Mouse (Mus musculus) myocyte (in vitro differentiated cells): ENCODE measurements around the gene Msh4. TPM values are rescaled to one million over a fixed set of nuclear protein-coding genes. Genes with fewer than 3 reads are reported as not detected.

ENCODE experiments used
- H3K27me3 ChIP-seq: one replicate; pipeline ENCODE4 v1.6.1; 2011; ENCODE audit not compliant: control insufficient read depth, insufficient read depth, insufficient read length
- H3K36me3 ChIP-seq: one replicate; pipeline ENCODE4 v1.6.1; 2011; ENCODE audit not compliant: control insufficient read depth, insufficient read depth
- H3K4me2 ChIP-seq: one replicate; pipeline ENCODE4 v1.6.1; 2011; ENCODE audit warnings: low read depth, control low read depth
- H3K4me3 ChIP-seq: one replicate; pipeline ENCODE4 v1.5.1; 2011; ENCODE audit warnings: mild to moderate bottlenecking, control low read depth, moderate library complexity
- H3K79me2 ChIP-seq: one replicate; pipeline ENCODE4 v1.6.1; 2011; ENCODE audit not compliant: control insufficient read depth, insufficient read depth
- H3ac ChIP-seq: one replicate; pipeline ENCODE4 v1.6.1; 2011; ENCODE audit not compliant: control insufficient read depth, insufficient read length
- CEBPB ChIP-seq: IDR thresholded peaks from 2 replicates; pipeline ENCODE4 v1.6.1; 2011; ENCODE audit warnings: mild to moderate bottlenecking, moderate library complexity; ENCODE audit not compliant: poor library complexity, insufficient read depth, severe bottlenecking
- E2F4 ChIP-seq: IDR thresholded peaks from one replicate; pipeline ENCODE4 v1.6.1; 2011; ENCODE audit warnings: mild to moderate bottlenecking, control low read depth, moderate library complexity; ENCODE audit not compliant: insufficient read depth
- MAX ChIP-seq: IDR thresholded peaks from one replicate; pipeline ENCODE4 v1.6.1; 2011; ENCODE audit warnings: low read depth, mild to moderate bottlenecking, control low read depth
- MYOD1 ChIP-seq, 3 experiments: IDR thresholded peaks; one replicate each; pipeline ENCODE4 v1.6.1; 2011; ENCODE audit warnings: control low read depth in 2 of 3, low read depth in 2 of 3, mild to moderate bottlenecking in 2 of 3, moderate library complexity in 1 of 3; ENCODE audit not compliant: insufficient read length in 2 of 3, control insufficient read depth in 1 of 3
- MYOG ChIP-seq, 3 experiments: IDR thresholded peaks; one replicate each; pipeline ENCODE4 v1.6.1; 2011; ENCODE audit warnings: control low read depth in 2 of 3, low read depth in 2 of 3, mild to moderate bottlenecking in 2 of 3; ENCODE audit not compliant: insufficient read length in 2 of 3, control insufficient read depth in 1 of 3, insufficient read depth in 1 of 3
- POLR2A ChIP-seq: IDR thresholded peaks from one replicate; pipeline ENCODE4 v1.6.1; 2011; ENCODE audit warnings: low read depth, mild to moderate bottlenecking, control low read depth, moderate library complexity; ENCODE audit not compliant: insufficient read length
- POLR2AphosphoS2 ChIP-seq: IDR thresholded peaks from one replicate; pipeline ENCODE4 v1.6.1; 2011; ENCODE audit warnings: low read depth, control low read depth; ENCODE audit not compliant: insufficient read length
- REST ChIP-seq: IDR thresholded peaks from one replicate; pipeline ENCODE4 v1.6.1; 2011; ENCODE audit warnings: mild to moderate bottlenecking, control low read depth, moderate library complexity; ENCODE audit not compliant: insufficient read depth, insufficient read length
- SRF ChIP-seq: IDR thresholded peaks from one replicate; pipeline ENCODE4 v1.6.1; 2011; ENCODE audit warnings: low read depth; ENCODE audit not compliant: control insufficient read depth, insufficient read length
- TCF12 ChIP-seq: IDR thresholded peaks from one replicate; pipeline ENCODE4 v1.6.1; 2011; ENCODE audit warnings: mild to moderate bottlenecking, control low read depth; ENCODE audit not compliant: poor library complexity, insufficient read depth, severe bottlenecking
- TCF3 ChIP-seq: IDR thresholded peaks from one replicate; pipeline ENCODE4 v1.6.1; 2011; ENCODE audit warnings: low read depth, control low read depth; ENCODE audit not compliant: insufficient read length
- USF1 ChIP-seq: IDR thresholded peaks from one replicate; pipeline ENCODE4 v1.6.1; 2011; ENCODE audit warnings: low read depth, mild to moderate bottlenecking, control low read depth, moderate library complexity
- polyA plus RNA-seq: library from polyadenylated mRNA; unstranded; fragments of >200 nt; fragmentation: generic; extraction: Trizol; gene quantifications from one replicate; pipeline ENCODE4 v1.2.1, GENCODE M21; 2012; ENCODE audit warnings: missing spikeins

The Msh4 gene
- polyA plus RNA-seq, 1 experiment: 0.02 TPM

- H3K79me2 ChIP-seq: no peaks in the 10 kb centered on the region
- no peaks in the 10 kb centered on the region for H3K36me3 ChIP-seq
- H3K4me2 ChIP-seq: no peak overlapping the region
- H3K4me3 ChIP-seq: no peak overlapping the region
- H3K27me3 ChIP-seq: no peaks in the 10 kb centered on the region
- no peak overlapping the region for H3ac ChIP-seq
- TF ChIP-seq SRF (no peak), POLR2A (no peak), TCF12 (no peak), MYOG (IDR thresholded peaks at IDR 0.05; ENCODE audit: control insufficient read depth in 1 of 3, insufficient read depth in 1 of 3, insufficient read length in 2 of 3, low read depth in 2 of 3) (no peak), MYOD1 (IDR thresholded peaks at IDR 0.05; ENCODE audit: control insufficient read depth in 1 of 3, insufficient read length in 2 of 3, low read depth in 2 of 3) (no peak), CEBPB (no peak), MAX (no peak), POLR2AphosphoS2 (no peak), REST (no peak)
These were observed 56.4 kb downstream of the Msh4 start for GRCm38 (mm10) chr3:153849368-153850015.

DNA sequence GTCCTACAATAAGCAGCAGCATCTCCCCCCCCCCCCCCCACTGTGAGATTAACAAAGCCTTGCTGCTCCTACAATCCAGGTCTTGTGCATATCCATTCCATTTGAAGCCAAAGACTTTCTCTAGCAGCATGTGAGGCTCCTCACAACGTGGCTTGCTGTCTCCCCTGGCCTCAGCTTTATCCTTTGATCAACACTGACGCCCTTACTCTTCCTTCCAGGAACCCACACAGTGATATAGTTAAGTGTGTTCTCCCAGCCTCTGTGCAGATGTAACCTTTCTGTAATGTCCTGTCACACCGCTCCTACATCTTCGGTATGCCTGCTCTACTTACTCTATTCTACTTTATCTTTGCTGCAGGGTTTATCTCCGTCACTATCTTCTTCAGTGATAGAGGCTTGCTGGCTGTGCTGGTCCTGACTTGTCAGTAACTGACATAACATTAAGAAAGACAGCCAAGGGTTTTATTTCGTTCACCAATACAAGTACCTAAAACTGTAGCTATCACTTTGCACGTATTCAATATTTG lies 58.7 kb downstream of the Msh4 start:
- Histone ChIP-seq H3K79me2 (no peaks in the 10 kb centered on the region), H3ac (no peak overlapping the region), H3K4me2 (no peak overlapping the region), H3K4me3 (no peak overlapping the region), H3K27me3 (no peaks in the 10 kb centered on the region), H3K36me3 (no peaks in the 10 kb centered on the region)
- TF ChIP-seq CEBPB (no peak), MYOD1 (IDR thresholded peaks at IDR 0.05; ENCODE audit: control insufficient read depth in 1 of 3, insufficient read length in 2 of 3, low read depth in 2 of 3) (no peak), SRF (no peak), POLR2AphosphoS2 (no peak), MYOG (IDR thresholded peaks at IDR 0.05; ENCODE audit: control insufficient read depth in 1 of 3, insufficient read depth in 1 of 3, insufficient read length in 2 of 3, low read depth in 2 of 3) (no peak), REST (no peak), TCF3 (no peak), MAX (no peak), POLR2A (no peak), USF1 (no peak), TCF12 (no peak), E2F4 (no peak)

- H3K36me3 ChIP-seq: no peaks in the 10 kb centered on the region
- H3K4me2 ChIP-seq: no peak overlapping the region
- H3K27me3 ChIP-seq: no peaks in the 10 kb centered on the region
- TF ChIP-seq MYOD1 (IDR thresholded peaks at IDR 0.05; ENCODE audit: control insufficient read depth in 1 of 3, insufficient read length in 2 of 3, low read depth in 2 of 3): no peak
- no peak for TF ChIP-seq MYOG (IDR thresholded peaks at IDR 0.05; ENCODE audit: control insufficient read depth in 1 of 3, insufficient read depth in 1 of 3, insufficient read length in 2 of 3, low read depth in 2 of 3)
- no peak for TF ChIP-seq POLR2AphosphoS2
- TF ChIP-seq MAX: no peak
- TF ChIP-seq TCF3: no peak
- TF ChIP-seq SRF: no peak
- no peak for TF ChIP-seq POLR2A
- TF ChIP-seq REST: no peak
- no peak for TF ChIP-seq TCF12
- TF ChIP-seq USF1: no peak
- TF ChIP-seq E2F4: no peak
- TF ChIP-seq CEBPB: no peak
- no peak overlapping the region for H3K4me3 ChIP-seq
- no peaks in the 10 kb centered on the region for H3K79me2 ChIP-seq
- H3ac ChIP-seq: no peak overlapping the region
These were observed 59.8 kb downstream of the Msh4 start for GRCm38 (mm10) chr3:153846109-153846508.

- TF ChIP-seq USF1 (no peak), REST (no peak), E2F4 (no peak), POLR2A (no peak), MYOG (IDR thresholded peaks at IDR 0.05; ENCODE audit: control insufficient read depth in 1 of 3, insufficient read depth in 1 of 3, insufficient read length in 2 of 3, low read depth in 2 of 3) (no peak), POLR2AphosphoS2 (no peak), TCF3 (no peak), MAX (no peak), SRF (no peak), TCF12 (no peak), MYOD1 (IDR thresholded peaks at IDR 0.05; ENCODE audit: control insufficient read depth in 1 of 3, insufficient read length in 2 of 3, low read depth in 2 of 3) (no peak), CEBPB (no peak)
- Histone ChIP-seq H3K4me3 (no peak overlapping the region), H3K4me2 (no peak overlapping the region), H3K36me3 (no peaks in the 10 kb centered on the region), H3ac (no peak overlapping the region), H3K27me3 (no peaks in the 10 kb centered on the region), H3K79me2 (no peaks in the 10 kb centered on the region)
These were observed 60.4 kb downstream of the Msh4 start for GRCm38 (mm10) chr3:153845500-153845899.
